Mouse (Mus musculus) gastrocnemius, adult 18-20 months (tissue): ENCODE data around the gene Trim42. TPM values are rescaled to one million over a fixed set of nuclear protein-coding genes. Genes with fewer than 3 reads are reported as not detected.
A peak's percentile ranks its signal among the peaks of the same experiment; 100 is the strongest.

Experiments used
- DNase-seq: peaks from one replicate; pipeline ENCODE4 v3.0.0; 2021; ENCODE audit warnings: low spot score
- long read RNA-seq, 2 experiments: library from polyadenylated mRNA; stranded (forward); transcript quantifications; one replicate each; pipeline ENCODE4 v2.0.0; 2021
- total RNA-seq, 2 experiments: library from RNA; stranded (reverse); gene quantifications; 2 replicates each; pipeline ENCODE4 v1.2.3; 2021

Trim42 gene
- total RNA-seq = not detected
- long read RNA-seq, experiment 1 = 0 reads
- long read RNA-seq, experiment 2 = 0 reads

DNA sequence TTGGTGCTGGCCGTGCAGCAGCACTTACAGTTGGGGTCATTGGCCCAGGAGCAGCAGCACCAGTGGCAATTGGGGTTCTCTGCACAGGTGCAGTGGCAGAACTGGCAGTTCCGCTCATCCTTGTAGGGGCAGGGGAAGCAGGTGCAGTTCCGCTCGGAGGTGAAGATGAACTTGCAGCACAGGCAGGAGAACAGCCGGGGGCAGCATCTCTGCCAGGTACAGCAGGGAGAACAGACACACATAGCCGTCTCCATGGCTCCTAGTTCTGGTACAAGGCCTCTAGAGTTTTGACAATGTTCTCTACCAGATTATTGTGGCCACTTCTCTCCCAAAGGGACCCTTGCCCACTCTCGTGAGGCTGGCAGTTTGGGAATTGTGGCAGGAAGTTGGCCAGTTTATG lies at the start of gene Trim42:
Trim42 (minus strand) TSS at position 368 of the 400 bp plus-strand sequence.
- DNase-seq = no peak

DNA sequence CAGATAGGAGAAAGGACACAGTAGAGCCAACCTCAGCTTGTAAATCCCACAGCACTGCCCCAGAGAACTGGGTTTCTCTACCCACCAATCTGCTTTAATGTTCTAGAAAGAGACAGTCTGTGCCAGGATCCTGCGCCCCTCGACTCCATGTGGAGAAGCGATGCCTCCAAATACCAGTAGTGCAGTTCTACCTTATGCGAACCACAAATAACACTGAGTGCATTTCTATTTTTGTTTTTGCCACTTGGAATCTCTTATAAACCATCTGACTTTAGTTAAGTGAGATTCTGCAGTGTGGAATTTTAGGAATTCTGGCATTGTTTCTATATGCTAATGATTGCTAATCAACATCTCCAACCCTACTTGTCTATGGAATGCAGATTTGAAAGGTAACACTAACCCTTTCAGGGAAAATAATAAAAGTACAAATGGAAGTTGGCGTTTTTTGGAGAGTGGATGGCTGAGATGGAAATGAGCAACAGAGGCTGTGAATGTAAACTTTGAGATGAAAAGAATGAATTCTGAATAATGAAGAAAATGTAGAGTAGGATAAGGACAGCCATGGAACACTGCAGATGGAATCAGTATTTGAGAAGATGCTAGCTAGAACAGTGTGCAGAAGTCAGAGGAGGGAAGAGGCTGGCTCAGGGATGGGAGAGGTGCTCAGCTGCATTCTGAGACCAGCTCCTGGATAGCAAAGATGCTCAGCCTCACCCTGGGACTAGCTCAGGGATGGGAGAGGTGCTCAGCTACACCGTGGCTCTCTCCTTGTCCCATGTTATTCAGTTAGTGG lies 45.3 kb upstream of the Trim42 start:
- no peak for DNase-seq

DNA sequence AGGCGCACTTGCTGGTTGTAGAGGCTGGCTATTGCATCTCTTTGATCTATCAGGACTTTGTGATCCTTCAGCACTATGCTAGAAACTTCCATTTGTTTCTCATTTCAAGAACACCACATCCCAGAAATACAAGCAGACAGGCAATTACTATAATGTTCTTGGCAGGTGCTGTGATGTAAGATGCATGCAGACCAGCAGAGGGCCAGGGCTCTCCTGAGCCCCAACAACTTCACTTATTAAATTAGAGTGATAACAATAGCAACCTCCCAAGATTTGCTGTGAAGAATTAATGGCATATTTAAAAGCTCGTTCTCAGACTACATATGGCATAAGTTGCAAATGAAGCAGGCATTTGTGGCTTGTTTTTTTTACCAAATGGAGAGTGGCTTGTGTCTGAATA lies 38.4 kb upstream of the Trim42 start:
- DNase-seq = no peak

DNA sequence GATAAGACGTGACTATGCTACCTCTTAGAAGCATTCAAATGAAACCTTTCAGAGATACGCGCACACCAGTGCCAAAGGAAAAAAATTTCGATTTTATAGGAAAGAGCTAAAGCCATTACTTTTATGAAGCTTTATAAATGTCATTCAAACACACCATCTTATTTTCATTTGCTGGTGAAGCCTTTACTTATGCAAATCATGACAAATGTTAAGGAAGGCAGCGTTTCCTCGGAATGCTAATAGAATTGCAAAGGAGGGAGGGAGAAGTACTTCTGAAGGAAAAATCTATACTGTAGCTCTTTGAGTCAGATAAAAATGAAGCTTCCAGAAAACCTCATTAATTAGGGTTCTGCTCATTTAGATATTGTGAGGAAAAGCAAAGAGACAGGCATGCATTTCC lies 13.3 kb downstream of the Trim42 start:
- DNase-seq = no peak

- no peak for DNase-seq
Observed at GRCm38 (mm10) chr9:97344767-97345297, 24.9 kb downstream of the Trim42 start.

GRCm38 (mm10) chr9:97341772-97342171 lies 28.0 kb downstream of the Trim42 start:
- DNase-seq = no peak

GRCm38 (mm10) chr9:97322846-97323245 lies 46.9 kb downstream of the Trim42 start:
- peak; percentile 5 for DNase-seq

GRCm38 (mm10) chr9:97322120-97322519 lies 47.6 kb downstream of the Trim42 start:
- DNase-seq = peak; percentile 0

DNA sequence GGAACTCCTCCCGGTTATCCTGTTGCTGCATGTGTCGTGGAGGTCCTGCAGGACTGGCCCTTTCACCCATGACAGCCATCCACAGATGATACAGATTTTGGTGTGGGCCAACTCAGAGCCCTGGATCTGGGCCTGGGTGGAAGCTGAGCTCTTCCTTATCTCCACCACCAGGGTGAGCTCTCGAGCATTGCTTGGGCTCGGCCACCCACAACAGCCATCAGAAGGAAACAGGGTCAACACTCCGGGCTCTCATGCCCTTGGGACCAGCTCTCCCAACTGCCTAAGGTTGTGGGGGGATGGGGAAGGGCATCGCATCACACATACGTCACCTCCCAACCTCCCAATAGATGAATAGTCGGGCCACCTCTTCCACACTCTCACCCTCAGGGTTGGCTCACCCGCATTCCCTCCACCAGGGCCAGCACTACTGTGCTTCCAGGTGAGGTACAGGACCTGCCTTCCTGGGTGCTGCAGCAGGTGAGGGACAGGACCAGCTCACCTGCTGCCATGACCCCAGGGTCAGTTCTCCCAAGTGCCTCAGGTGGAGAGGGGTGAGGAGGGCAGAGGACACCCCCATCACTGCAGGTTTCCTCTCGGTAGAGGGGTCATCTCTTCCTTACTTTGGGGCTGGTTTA lies 54.2 kb downstream of the Trim42 start:
- no peak for DNase-seq

DNA sequence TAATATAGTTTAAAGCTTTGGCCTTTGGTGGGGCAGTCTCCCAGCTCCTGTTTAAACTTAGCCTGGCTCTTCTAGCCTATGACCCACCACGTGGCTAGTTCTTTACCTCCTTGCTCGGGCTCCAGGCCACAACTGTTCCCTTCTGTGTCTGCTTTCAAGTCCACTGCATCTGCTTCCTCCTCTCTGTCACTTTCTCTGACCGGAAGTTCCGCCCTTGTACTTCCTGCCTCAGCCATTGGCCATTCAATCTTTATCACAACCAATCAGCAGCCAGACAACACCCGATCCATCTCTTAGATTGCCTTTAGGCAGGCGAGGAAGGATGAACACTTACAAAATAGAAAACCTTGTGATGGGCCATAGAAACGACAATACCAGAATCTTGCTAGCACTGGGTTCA lies 58.1 kb downstream of the Trim42 start:
- no peak for DNase-seq

- DNase-seq = no peak
Observed at GRCm38 (mm10) chr9:97309509-97310053, 60.2 kb downstream of the Trim42 start.

DNA sequence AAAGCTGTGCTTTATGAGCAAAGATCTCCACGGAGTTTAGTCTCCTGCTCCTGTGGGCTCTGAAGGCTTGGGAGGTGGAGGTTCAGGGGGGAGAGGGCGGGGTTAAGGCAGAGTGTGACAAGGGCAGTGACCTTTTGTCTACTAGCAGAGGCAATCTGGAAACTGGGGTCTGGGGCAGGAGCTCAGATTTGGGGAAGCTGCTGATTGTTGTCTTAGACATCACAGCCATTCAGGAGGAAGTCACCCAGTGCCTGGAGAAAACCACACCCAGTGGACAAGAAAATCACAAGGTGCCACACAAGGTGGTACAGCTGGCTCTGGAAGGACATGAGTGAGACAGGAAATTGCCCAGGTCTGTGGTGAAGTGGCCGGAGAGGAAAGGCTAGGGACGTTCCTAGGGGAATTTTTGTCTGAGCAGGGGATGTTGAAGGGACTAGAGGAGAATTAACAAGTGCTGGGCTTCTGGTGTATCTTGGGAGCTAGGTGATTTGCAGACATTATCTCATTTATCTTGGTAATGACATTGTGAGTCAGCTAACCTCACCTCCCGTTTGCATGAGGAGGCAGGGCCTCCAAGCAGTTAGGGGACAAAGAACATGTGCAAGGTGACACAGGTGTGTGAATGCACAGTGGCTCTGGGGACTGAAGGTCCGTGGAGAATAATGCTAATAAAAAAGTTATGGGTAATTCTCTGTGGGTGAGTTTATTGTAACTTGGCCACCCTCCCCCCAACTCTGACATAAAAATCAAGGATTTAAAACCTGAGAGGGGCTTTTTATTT lies 61.9 kb downstream of the Trim42 start:
- no peak for DNase-seq
